Mouse (Mus musculus) MEL (cell line): ENCODE results near the gene Ptpa. TPM values are rescaled to one million over a fixed set of nuclear protein-coding genes. Genes with fewer than 3 reads are reported as not detected.

Experiments
- DNase-seq: peaks from one replicate; pipeline ENCODE4 v3.0.0; 2011; ENCODE audit warnings: low read depth, low spot score
- H3K27ac ChIP-seq: 2 replicates; pipeline ENCODE4 v1.5.1; 2012; ENCODE audit warnings: low read depth, mild to moderate bottlenecking, control low read depth, low read length, moderate library complexity; ENCODE audit not compliant: control insufficient read depth
- H3K27me3 ChIP-seq, 2 experiments: fragments of 150-350 bp in 1 of 2; sonication (generic) in 1 of 2; 2 replicates each; pipeline ENCODE4 v1.6.1; 2012; ENCODE audit warnings: low read length in 2 of 2, mild to moderate bottlenecking in 2 of 2, improper control_type of control experiment in 1 of 2, moderate library complexity in 1 of 2; ENCODE audit not compliant: insufficient read depth in 2 of 2, control insufficient read depth in 1 of 2
- H3K36me3 ChIP-seq, 2 experiments: 2 replicates each; pipeline ENCODE4 v1.6.1; 2012 to 2014; ENCODE audit warnings: low read length in 2 of 2, improper control_type of control experiment in 1 of 2, inconsistent platforms in 1 of 2, mild to moderate bottlenecking in 1 of 2; ENCODE audit not compliant: insufficient read depth in 2 of 2, control insufficient read depth in 1 of 2
- H3K4me1 ChIP-seq, 2 experiments: fragments of 150-350 bp in 1 of 2; sonication (generic) in 1 of 2; 2 replicates each; pipeline ENCODE4 v1.6.1; 2012; ENCODE audit warnings: low read length in 2 of 2, improper control_type of control experiment in 1 of 2, mild to moderate bottlenecking in 1 of 2; ENCODE audit not compliant: insufficient read depth in 2 of 2, control insufficient read depth in 1 of 2
- H3K4me3 ChIP-seq, 2 experiments: fragments of 150-350 bp in 1 of 2; sonication (generic) in 1 of 2; 2 replicates each; pipeline ENCODE4 v1.5.1; 2012; ENCODE audit warnings: low read depth in 2 of 2, low read length in 2 of 2, mild to moderate bottlenecking in 2 of 2, moderate library complexity in 2 of 2, control low read depth in 1 of 2, improper control_type of control experiment in 1 of 2; ENCODE audit not compliant: control insufficient read depth in 1 of 2, insufficient read depth in 1 of 2
- H3K79me2 ChIP-seq: 2 replicates; pipeline ENCODE4 v1.6.1; 2012; ENCODE audit warnings: mild to moderate bottlenecking, low read length, moderate library complexity; ENCODE audit not compliant: control insufficient read depth, poor library complexity, insufficient read depth
- H3K9ac ChIP-seq: 2 replicates; pipeline ENCODE4 v1.6.1; 2012; ENCODE audit warnings: low read depth, mild to moderate bottlenecking, control low read depth, low read length, moderate library complexity; ENCODE audit not compliant: control insufficient read depth, poor library complexity, severe bottlenecking
- H3K9me3 ChIP-seq: fragments of 150-350 bp; sonication (generic); replicated peaks from 2 replicates; pipeline ENCODE4 v1.6.1; 2012; ENCODE audit warnings: mild to moderate bottlenecking, low read length, improper control_type of control experiment, moderate library complexity; ENCODE audit not compliant: insufficient read depth
- BHLHE40 ChIP-seq: IDR thresholded peaks from 2 replicates; pipeline ENCODE4 v1.6.1; 2012; ENCODE audit warnings: low read depth, mild to moderate bottlenecking, inconsistent platforms, low read length, improper control_type of control experiment, borderline replicate concordance
- CHD2 ChIP-seq: IDR thresholded peaks from 2 replicates; pipeline ENCODE4 v1.6.1; 2011; ENCODE audit warnings: low read length, improper control_type of control experiment
- CTCF ChIP-seq, 3 experiments: IDR thresholded peaks in 2 of 3; conservative IDR thresholded peaks in 1 of 3; 2 replicates each; pipeline ENCODE4 v1.5.1; 2011 to 2012; ENCODE audit warnings: low read length in 3 of 3, low read depth in 2 of 3, mild to moderate bottlenecking in 2 of 3, improper control_type of control experiment in 1 of 3, inconsistent platforms in 1 of 3, mixed read lengths in 1 of 3, moderate library complexity in 1 of 3; ENCODE audit not compliant: control insufficient read depth in 1 of 3, insufficient read depth in 1 of 3, poor library complexity in 1 of 3, severe bottlenecking in 1 of 3
- ELF1 ChIP-seq: IDR thresholded peaks from 2 replicates; pipeline ENCODE4 v1.6.1; 2014; ENCODE audit warnings: low read depth, mild to moderate bottlenecking, inconsistent platforms, low read length, improper control_type of control experiment, moderate library complexity
- ETS1 ChIP-seq: IDR thresholded peaks from 2 replicates; pipeline ENCODE4 v1.6.1; 2012; ENCODE audit warnings: low read depth, mild to moderate bottlenecking, inconsistent platforms, low read length, improper control_type of control experiment, moderate library complexity
- GATA1 ChIP-seq: IDR thresholded peaks from 2 replicates; pipeline ENCODE4 v1.6.1; 2011; ENCODE audit warnings: low read depth, low read length, improper control_type of control experiment
- HCFC1 ChIP-seq: IDR thresholded peaks from 2 replicates; pipeline ENCODE4 v1.6.1; 2012; ENCODE audit warnings: low read depth, mild to moderate bottlenecking, inconsistent platforms, low read length, improper control_type of control experiment, moderate library complexity
- JUND ChIP-seq: IDR thresholded peaks from 2 replicates; pipeline ENCODE4 v1.6.1; 2011; ENCODE audit warnings: low read depth, mild to moderate bottlenecking, improper control_type of control experiment, low read length
- KAT2A ChIP-seq: conservative IDR thresholded peaks from 2 replicates; pipeline ENCODE4 v1.6.1; 2012; ENCODE audit warnings: low read depth, low read length, improper control_type of control experiment, inconsistent platforms
- MAFK ChIP-seq: IDR thresholded peaks from 2 replicates; pipeline ENCODE4 v1.6.1; 2011; ENCODE audit warnings: low read depth, mild to moderate bottlenecking, low read length, improper control_type of control experiment, borderline replicate concordance
- MAX ChIP-seq: IDR thresholded peaks from 2 replicates; pipeline ENCODE4 v1.6.1; 2011; ENCODE audit warnings: low read length, improper control_type of control experiment
- MAZ ChIP-seq: IDR thresholded peaks from 2 replicates; pipeline ENCODE4 v1.6.1; 2012; ENCODE audit warnings: low read depth, mild to moderate bottlenecking, inconsistent platforms, low read length, improper control_type of control experiment
- MXI1 ChIP-seq: IDR thresholded peaks from 2 replicates; pipeline ENCODE4 v1.6.1; 2011; ENCODE audit warnings: mild to moderate bottlenecking, low read depth, low read length, improper control_type of control experiment
- MYB ChIP-seq: IDR thresholded peaks from 2 replicates; pipeline ENCODE4 v1.6.1; 2011; ENCODE audit warnings: mild to moderate bottlenecking, low read depth, low read length, improper control_type of control experiment
- MYC ChIP-seq: IDR thresholded peaks from 2 replicates; pipeline ENCODE4 v1.6.1; 2011; ENCODE audit warnings: low read depth, mild to moderate bottlenecking, low read length, improper control_type of control experiment, moderate library complexity
- NELFE ChIP-seq: IDR thresholded peaks from 2 replicates; pipeline ENCODE4 v1.6.1; 2011; ENCODE audit warnings: low read depth, low read length, improper control_type of control experiment
- NRF1 ChIP-seq: IDR thresholded peaks from 2 replicates; pipeline ENCODE4 v1.6.1; 2014; ENCODE audit warnings: low read depth, mild to moderate bottlenecking, inconsistent platforms, low read length, improper control_type of control experiment, moderate library complexity; ENCODE audit not compliant: poor library complexity, insufficient read depth, severe bottlenecking
- POLR2AphosphoS2 ChIP-seq: IDR thresholded peaks from 2 replicates; pipeline ENCODE4 v1.6.1; 2011; ENCODE audit warnings: low read length, improper control_type of control experiment
- SIN3A ChIP-seq: IDR thresholded peaks from 2 replicates; pipeline ENCODE4 v1.6.1; 2012; ENCODE audit warnings: low read length, improper control_type of control experiment, inconsistent platforms
- TAL1 ChIP-seq: IDR thresholded peaks from 2 replicates; pipeline ENCODE4 v1.6.1; 2012; ENCODE audit warnings: mild to moderate bottlenecking, inconsistent platforms, low read length, moderate library complexity, mixed read lengths
- TBP ChIP-seq: IDR thresholded peaks from 2 replicates; pipeline ENCODE4 v1.8.0; 2011; ENCODE audit warnings: low read depth, low read length, improper control_type of control experiment
- UBTF ChIP-seq: IDR thresholded peaks from 2 replicates; pipeline ENCODE4 v1.6.1; 2012; ENCODE audit warnings: low read depth, mild to moderate bottlenecking, inconsistent platforms, low read length, improper control_type of control experiment, moderate library complexity, borderline replicate concordance; ENCODE audit not compliant: insufficient read depth
- ZC3H11A ChIP-seq: IDR thresholded peaks from 2 replicates; pipeline ENCODE4 v1.6.1; 2012; ENCODE audit warnings: low read depth, mild to moderate bottlenecking, inconsistent platforms, low read length, improper control_type of control experiment
- ZKSCAN1 ChIP-seq: IDR thresholded peaks from 2 replicates; pipeline ENCODE4 v1.6.1; 2012; ENCODE audit warnings: low read depth, mild to moderate bottlenecking, inconsistent platforms, low read length, improper control_type of control experiment, moderate library complexity
- ZMIZ1 ChIP-seq: IDR thresholded peaks from 2 replicates; pipeline ENCODE4 v1.6.1; 2012; ENCODE audit warnings: low read depth, mild to moderate bottlenecking, inconsistent platforms, low read length, improper control_type of control experiment, moderate library complexity
- polyA plus RNA-seq, 2 experiments: library from polyadenylated mRNA; stranded (reverse) in 1 of 2; unstranded in 1 of 2; fragments of >175 nt in 1 of 2; fragments of >200 nt in 1 of 2; gene quantifications; 2 replicates each; pipeline versions ENCODE4 v1.2.1 to v1.2.4; 2012; ENCODE audit warnings: low replicate concordance in 2 of 2, low read depth in 1 of 2; ENCODE audit not compliant: insufficient read length in 2 of 2, insufficient read depth in 1 of 2, missing spikeins in 1 of 2
- total RNA-seq: library from RNA; depleted of rRNA; stranded (reverse); fragments of 300-350 nt; gene quantifications from 2 replicates; pipeline ENCODE4 v1.2.3, GENCODE M21; 2012

Ptpa gene
- total and polyA plus RNA-seq, 3 experiments: 159 to 382 TPM; not detected in 1

DNA sequence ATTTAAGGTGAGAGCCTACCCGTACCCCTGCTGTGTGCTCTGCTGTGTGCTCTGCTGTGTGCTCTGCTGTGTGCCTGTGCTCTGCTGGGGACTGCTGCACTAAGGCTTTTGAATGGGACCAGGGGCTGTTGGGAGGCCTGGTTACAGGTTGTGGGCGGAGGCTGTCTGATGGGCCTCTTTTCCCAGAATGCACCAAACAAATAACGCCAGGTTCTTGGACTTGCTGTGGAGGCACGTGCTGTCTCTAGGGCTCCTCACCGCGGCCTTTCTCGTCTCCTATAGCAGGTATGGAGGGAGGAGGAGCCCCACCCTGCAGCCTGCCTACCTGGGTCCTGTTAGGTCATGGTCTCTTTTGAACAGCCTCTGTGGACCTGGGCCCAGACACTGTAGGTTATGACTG is 19.6 kb upstream of the Ptpa start:
- H3K4me1 ChIP-seq: peaks cover 0 to 3% of the 10 kb centered on the region in 2 experiments; a peak in 1 of 4 replicates
- no peak for DNase-seq
- no peak overlapping the region for H3K9ac ChIP-seq
- H3K4me3 ChIP-seq: no peak overlapping the region
- H3K79me2 ChIP-seq: peaks cover 11% of the 10 kb centered on the region
- no peaks in the 10 kb centered on the region for H3K27me3 ChIP-seq
- TF ChIP-seq TBP (no peak), GATA1 (no peak), ZC3H11A (no peak), ETS1 (no peak), BHLHE40 (no peak), JUND (no peak), SIN3A (no peak), ELF1 (no peak), ZKSCAN1 (no peak), HCFC1 (no peak), MXI1 (no peak), MYC (no peak), NRF1 (no peak), MAFK (no peak), KAT2A (no peak), MYB (no peak), NELFE (no peak)
- TF ChIP-seq, all 39 proteins: peak for 0
- no peaks in the 10 kb centered on the region for H3K9me3 ChIP-seq
- H3K36me3 ChIP-seq: peaks cover 0 to 3% of the 10 kb centered on the region in 2 experiments; a peak in 3 of 4 replicates
- H3K27ac ChIP-seq: no peak overlapping the region

DNA sequence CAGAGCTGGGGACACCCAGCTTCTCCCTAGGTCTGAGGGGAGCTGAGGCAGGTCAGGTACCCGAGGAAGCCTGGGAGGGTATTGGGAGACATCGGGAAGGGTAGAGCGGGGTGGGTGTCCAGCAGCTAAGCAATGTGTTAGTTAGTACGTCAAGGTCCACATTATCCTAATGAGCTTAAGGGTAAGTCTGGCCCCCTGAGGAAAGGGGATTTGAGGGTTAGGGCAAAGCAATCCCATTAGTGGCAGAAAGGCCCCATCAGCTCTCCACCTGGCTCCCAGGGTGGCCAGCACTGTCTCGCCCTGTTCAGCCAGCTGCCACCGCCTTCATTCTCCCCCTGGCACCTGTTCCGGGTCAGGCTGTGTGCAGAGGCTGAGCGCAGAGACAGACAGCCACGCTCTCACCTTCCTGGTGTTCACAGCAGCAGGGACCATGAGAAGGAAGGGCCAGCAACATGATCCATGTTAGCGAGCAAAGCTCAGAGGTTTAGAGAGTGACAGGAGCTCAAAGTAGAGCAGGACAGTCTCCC is 17.8 kb upstream of the Ptpa start:
- Histone ChIP-seq H3K9ac (no peak overlapping the region), H3K4me1 (no peaks in the 10 kb centered on the region), H3K9me3 (no peaks in the 10 kb centered on the region), H3K27ac (no peak overlapping the region), H3K27me3 (no peaks in the 10 kb centered on the region), H3K36me3 (no peaks in the 10 kb centered on the region; a peak in 1 of 4 replicates), H3K79me2 (peaks cover 8% of the 10 kb centered on the region), H3K4me3 (no peak overlapping the region)
- DNase-seq: no peak
- TF ChIP-seq GATA1: no peak
- no peak for TF ChIP-seq MAX
- no peak for TF ChIP-seq POLR2AphosphoS2
- TF ChIP-seq CTCF (IDR thresholded peaks at IDR 0.05 in 2 of 3, conservative IDR thresholded peaks at IDR 0.05 in 1 of 3; ENCODE audit: control insufficient read depth in 1 of 3, insufficient read depth in 1 of 3, low read depth in 2 of 3, low read length in 3 of 3, poor library complexity in 1 of 3, severe bottlenecking in 1 of 3): no peak
- TF ChIP-seq CHD2: no peak
- TF ChIP-seq ZMIZ1: no peak
- no peak for TF ChIP-seq SIN3A
- no peak for TF ChIP-seq ZC3H11A
- TF ChIP-seq MAZ: no peak
- no peak for TF ChIP-seq UBTF
- TF ChIP-seq TAL1: no peak
